Mouse (Mus musculus): Measurements from ENCODE around the gene Ifitm10.
"Not testable (repeated sequence)": the region's sequence is repeated elsewhere in the genome, so short reads cannot be mapped to it uniquely, and the experiment has no call there.

Ifitm10 gene

GRCm38 (mm10) chr7:142373641-142374412 lies at the start of gene Ifitm10:
Gene Ifitm10, minus strand, starts transcription at chr7:142373753.
- DNase-seq (ENCODE audit: low spot score), result no peak

GRCm38 (mm10) chr7:142421826-142422225 lies 48.3 kb upstream of the Ifitm10 start:
- no peak for DNase-seq (ENCODE audit: low spot score)

- no peak for DNase-seq (ENCODE audit: low spot score)
Measured at GRCm38 (mm10) chr7:142419887-142420286, 46.3 kb upstream of the Ifitm10 start.

GRCm38 (mm10) chr7:142418679-142419078 lies 45.1 kb upstream of the Ifitm10 start:
- DNase-seq (ENCODE audit: low spot score), result no peak

- no peak for DNase-seq (ENCODE audit: low spot score)
Measured at GRCm38 (mm10) chr7:142418027-142418426, 44.5 kb upstream of the Ifitm10 start.

GRCm38 (mm10) chr7:142416225-142416624 lies 42.7 kb upstream of the Ifitm10 start:
- no peak for DNase-seq (ENCODE audit: low spot score)

GRCm38 (mm10) chr7:142415314-142415713 lies 41.8 kb upstream of the Ifitm10 start:
- DNase-seq (ENCODE audit: low spot score), result peak; percentile 58

GRCm38 (mm10) chr7:142413285-142413684 lies 39.7 kb upstream of the Ifitm10 start:
- no peak for DNase-seq (ENCODE audit: low spot score)

- no peak for DNase-seq (ENCODE audit: low spot score)
Measured at GRCm38 (mm10) chr7:142409603-142410002, 36.0 kb upstream of the Ifitm10 start.

GRCm38 (mm10) chr7:142408686-142409085 lies 35.1 kb upstream of the Ifitm10 start:
- DNase-seq (ENCODE audit: low spot score), result no peak

GRCm38 (mm10) chr7:142407935-142408334 lies 34.4 kb upstream of the Ifitm10 start:
- no peak for DNase-seq (ENCODE audit: low spot score)

- DNase-seq (ENCODE audit: low spot score), result not testable (repeated sequence)
Measured at GRCm38 (mm10) chr7:142405134-142405533, 31.6 kb upstream of the Ifitm10 start.

GRCm38 (mm10) chr7:142403591-142403990 lies 30.0 kb upstream of the Ifitm10 start:
- DNase-seq (ENCODE audit: low spot score), result no peak

GRCm38 (mm10) chr7:142400750-142401142 lies 27.2 kb upstream of the Ifitm10 start:
- DNase-seq (ENCODE audit: low spot score), result no peak

- no peak for DNase-seq (ENCODE audit: low spot score)
Measured at GRCm38 (mm10) chr7:142400112-142400749, 26.7 kb upstream of the Ifitm10 start.

- DNase-seq (ENCODE audit: low spot score), result no peak
Measured at GRCm38 (mm10) chr7:142399250-142399649, 25.7 kb upstream of the Ifitm10 start.

GRCm38 (mm10) chr7:142398052-142398451 lies 24.5 kb upstream of the Ifitm10 start:
- DNase-seq (ENCODE audit: low spot score), result no peak

- no peak for DNase-seq (ENCODE audit: low spot score)
Measured at GRCm38 (mm10) chr7:142396611-142397010, 23.1 kb upstream of the Ifitm10 start.

GRCm38 (mm10) chr7:142395472-142395871 lies 21.9 kb upstream of the Ifitm10 start:
- no peak for DNase-seq (ENCODE audit: low spot score)

- no peak for DNase-seq (ENCODE audit: low spot score)
Measured at GRCm38 (mm10) chr7:142394261-142395190, 21.0 kb upstream of the Ifitm10 start.

GRCm38 (mm10) chr7:142393191-142393590 lies 19.6 kb upstream of the Ifitm10 start:
- no peak for DNase-seq (ENCODE audit: low spot score)

- DNase-seq (ENCODE audit: low spot score), result no peak
Measured at GRCm38 (mm10) chr7:142391609-142392008, 18.1 kb upstream of the Ifitm10 start.
